Mouse (Mus musculus): ENCODE results near the gene AL732309.1. TPM values are rescaled to one million over a fixed set of nuclear protein-coding genes. Genes with fewer than 3 reads are reported as not detected.

Gene AL732309.1
- polyA plus RNA-seq, 1 experiment from 2014 or later: 4.0 TPM

GRCm38 (mm10) chr2:25210686-25211085 lies 36.0 kb downstream of the AL732309.1 start:
- Histone ChIP-seq H3K27me3 (ENCODE audit: control insufficient read depth, insufficient read depth, low read length) (no peaks in the 10 kb centered on the region), H3K9me3 (ENCODE audit: control insufficient read depth, low read length) (no peaks in the 10 kb centered on the region), H3K9ac (ENCODE audit: low read length) (peak overlapping the region; percentile 85), H3K27ac (replicated peaks; ENCODE audit: low read depth, low read length) (peak overlapping the region; percentile 83), H3K4me2 (ENCODE audit: low read depth, severe bottlenecking) (peak overlapping the region; percentile 92), H3K4me1 (ENCODE audit: control insufficient read depth, insufficient read depth, low read length) (peaks cover 10% of the 10 kb centered on the region), H3K4me3 (ENCODE audit: low read depth, low read length) (peak overlapping the region; percentile 91), H3K36me3 (ENCODE audit: control insufficient read depth, insufficient read depth, low read length) (peaks cover 10% of the 10 kb centered on the region)
- DNase-seq (ENCODE audit: low spot score) (no peak), ATAC-seq (ENCODE audit: insufficient number of reproducible peaks, low FRiP score, low TSS enrichment, low read depth) (no peak; the same call in 1 of the 2 replicates)
- under 1% methylated on average over 24 of the region's 24 CpGs for WGBS

DNA sequence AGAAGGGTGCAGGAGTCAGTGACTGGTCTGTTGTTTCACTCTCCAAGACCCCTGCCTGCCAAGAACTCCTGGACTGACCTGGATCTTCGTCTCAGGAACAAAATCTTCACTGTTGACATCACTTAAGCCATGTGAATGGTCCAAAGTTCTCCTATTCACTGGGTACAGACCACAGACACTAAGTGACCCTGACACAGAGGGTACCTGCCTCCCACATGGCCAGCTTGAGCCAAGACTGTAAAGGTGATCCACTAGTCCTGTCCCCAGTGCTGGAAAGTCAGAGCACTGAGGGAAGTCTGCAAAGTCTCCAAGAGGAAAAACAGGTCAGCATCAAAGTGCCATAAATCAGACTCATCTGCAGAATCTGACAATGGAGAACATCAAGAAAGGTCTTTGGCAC lies 39.1 kb downstream of the AL732309.1 start:
- no peak overlapping the region for H3K4me3 ChIP-seq (ENCODE audit: low read depth, low read length)
- DNase-seq (ENCODE audit: low spot score) (no peak), ATAC-seq (ENCODE audit: insufficient number of reproducible peaks, low FRiP score, low TSS enrichment, low read depth) (no peak)
- no peaks in the 10 kb centered on the region for H3K27me3 ChIP-seq (ENCODE audit: control insufficient read depth, insufficient read depth, low read length)
- no peaks in the 10 kb centered on the region for H3K9me3 ChIP-seq (ENCODE audit: control insufficient read depth, low read length)
- peaks cover 10% of the 10 kb centered on the region for H3K4me1 ChIP-seq (ENCODE audit: control insufficient read depth, insufficient read depth, low read length)
- H3K9ac ChIP-seq (ENCODE audit: low read length): no peak overlapping the region
- WGBS: 75% methylated on average over 1 of the region's 1 CpGs
- peaks cover 27% of the 10 kb centered on the region for H3K36me3 ChIP-seq (ENCODE audit: control insufficient read depth, insufficient read depth, low read length)
- H3K4me2 ChIP-seq (ENCODE audit: low read depth, severe bottlenecking): no peak overlapping the region
- no peak overlapping the region for H3K27ac ChIP-seq (replicated peaks; ENCODE audit: low read depth, low read length)

DNA sequence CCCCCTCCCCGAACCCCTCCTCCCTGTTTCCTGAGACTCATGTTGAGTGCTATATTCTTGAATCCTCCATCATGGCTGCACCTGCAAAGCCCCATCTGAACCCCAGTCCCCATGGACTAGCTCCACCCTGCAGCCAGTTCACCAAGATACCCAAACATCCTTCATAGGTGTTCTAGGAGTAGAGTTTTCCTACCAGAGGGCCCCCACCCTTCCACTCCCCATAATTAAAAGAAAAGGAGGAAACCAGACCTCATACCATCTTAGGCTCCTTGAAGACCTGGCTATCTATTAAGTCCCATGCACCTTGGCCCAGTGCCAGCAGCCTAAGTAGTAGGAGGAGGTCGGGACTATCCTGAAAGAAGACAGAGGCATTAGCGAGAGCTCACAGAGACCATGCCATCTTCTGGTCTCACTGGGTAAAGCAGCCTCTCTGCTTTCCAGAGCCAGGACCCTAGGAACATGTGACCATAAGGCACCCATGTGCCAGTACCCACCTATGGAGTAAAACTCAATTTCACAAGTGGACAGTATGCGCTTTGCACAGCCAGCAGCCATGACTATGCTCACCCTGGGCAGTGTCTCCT lies 42.9 kb downstream of the AL732309.1 start:
- ATAC-seq (ENCODE audit: insufficient number of reproducible peaks, low FRiP score, low TSS enrichment, low read depth) (no peak), DNase-seq (ENCODE audit: low spot score) (no peak)
- H3K36me3 ChIP-seq (ENCODE audit: control insufficient read depth, insufficient read depth, low read length): peaks cover 45% of the 10 kb centered on the region
- H3K9ac ChIP-seq (ENCODE audit: low read length): no peak overlapping the region
- no peaks in the 10 kb centered on the region for H3K9me3 ChIP-seq (ENCODE audit: control insufficient read depth, low read length)
- H3K27ac ChIP-seq (replicated peaks; ENCODE audit: low read depth, low read length): no peak overlapping the region
- H3K4me3 ChIP-seq (ENCODE audit: low read depth, low read length): no peak overlapping the region
- no peak overlapping the region for H3K4me2 ChIP-seq (ENCODE audit: low read depth, severe bottlenecking)
- 77% methylated on average over 4 of the region's 4 CpGs for WGBS
- H3K27me3 ChIP-seq (ENCODE audit: control insufficient read depth, insufficient read depth, low read length): no peaks in the 10 kb centered on the region
- H3K4me1 ChIP-seq (ENCODE audit: control insufficient read depth, insufficient read depth, low read length): no peaks in the 10 kb centered on the region

GRCm38 (mm10) chr2:25200631-25201030 lies 46.0 kb downstream of the AL732309.1 start:
- Histone ChIP-seq H3K27ac (replicated peaks; ENCODE audit: low read depth, low read length) (no peak overlapping the region), H3K4me1 (ENCODE audit: control insufficient read depth, insufficient read depth, low read length) (peaks cover 5% of the 10 kb centered on the region; the same call in 1 of the 2 replicates), H3K27me3 (ENCODE audit: control insufficient read depth, insufficient read depth, low read length) (peaks cover 8% of the 10 kb centered on the region), H3K4me2 (ENCODE audit: low read depth, severe bottlenecking) (no peak overlapping the region), H3K9me3 (ENCODE audit: control insufficient read depth, low read length) (no peaks in the 10 kb centered on the region), H3K36me3 (ENCODE audit: control insufficient read depth, insufficient read depth, low read length) (peaks cover 36% of the 10 kb centered on the region), H3K4me3 (ENCODE audit: low read depth, low read length) (no peak overlapping the region), H3K9ac (ENCODE audit: low read length) (no peak overlapping the region)
- DNase-seq (ENCODE audit: low spot score) (no peak), ATAC-seq (ENCODE audit: insufficient number of reproducible peaks, low FRiP score, low TSS enrichment, low read depth) (no peak)
- 91% methylated on average over 2 of the region's 2 CpGs for WGBS

DNA sequence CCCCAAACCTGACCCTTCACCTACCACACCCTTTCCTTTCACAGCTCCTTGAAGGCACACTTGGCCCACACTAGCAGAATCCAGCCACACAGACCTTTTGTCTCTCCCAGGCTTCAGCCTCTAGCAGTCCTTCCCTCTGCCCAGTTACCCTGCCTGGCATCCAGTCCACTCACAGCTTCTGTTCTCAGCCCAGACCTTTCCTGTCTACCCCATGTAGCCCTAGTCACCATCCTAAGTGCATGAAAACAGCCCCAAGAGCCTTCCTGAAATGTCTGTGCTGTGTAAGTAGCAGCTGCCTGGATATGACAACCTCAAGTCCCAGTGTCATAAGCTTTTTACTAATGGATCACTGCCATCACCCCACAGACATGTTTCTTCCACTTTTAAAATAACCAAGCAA lies 48.7 kb downstream of the AL732309.1 start:
- no peak overlapping the region for H3K4me2 ChIP-seq (ENCODE audit: low read depth, severe bottlenecking)
- no peak for DNase-seq (ENCODE audit: low spot score)
- H3K36me3 ChIP-seq (ENCODE audit: control insufficient read depth, insufficient read depth, low read length): peaks cover 24% of the 10 kb centered on the region
- ATAC-seq (ENCODE audit: insufficient number of reproducible peaks, low FRiP score, low TSS enrichment, low read depth): no peak
- peaks cover 22% of the 10 kb centered on the region for H3K27me3 ChIP-seq (ENCODE audit: control insufficient read depth, insufficient read depth, low read length)
- H3K9ac ChIP-seq (ENCODE audit: low read length): no peak overlapping the region
- H3K4me3 ChIP-seq (ENCODE audit: low read depth, low read length): no peak overlapping the region
- peaks cover 8% of the 10 kb centered on the region; the same call in 1 of the 2 replicates for H3K4me1 ChIP-seq (ENCODE audit: control insufficient read depth, insufficient read depth, low read length)
- no peak overlapping the region for H3K27ac ChIP-seq (replicated peaks; ENCODE audit: low read depth, low read length)
- H3K9me3 ChIP-seq (ENCODE audit: control insufficient read depth, low read length): no peaks in the 10 kb centered on the region

DNA sequence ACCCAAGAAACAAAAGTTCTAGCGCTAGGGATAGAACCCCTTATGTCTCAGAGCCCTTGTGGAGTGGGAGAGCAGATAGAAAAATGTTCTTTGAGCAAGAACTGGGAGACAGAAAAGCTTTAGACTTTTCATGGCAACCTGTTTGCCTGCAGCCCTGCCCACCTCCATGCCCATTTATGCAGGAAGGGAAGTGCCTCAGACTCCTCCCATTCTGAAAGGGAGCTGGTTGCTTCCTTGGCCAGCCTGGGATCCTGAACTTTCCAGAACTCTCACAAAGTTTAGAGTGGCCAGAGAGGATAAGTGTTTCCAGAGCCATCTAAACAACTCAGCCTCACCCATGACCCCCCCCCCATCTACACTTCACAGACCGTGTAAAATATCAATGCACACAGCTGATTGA lies 49.5 kb downstream of the AL732309.1 start:
- Histone ChIP-seq H3K9ac (ENCODE audit: low read length) (no peak overlapping the region), H3K4me1 (ENCODE audit: control insufficient read depth, insufficient read depth, low read length) (peaks cover 8% of the 10 kb centered on the region; the same call in 1 of the 2 replicates), H3K36me3 (ENCODE audit: control insufficient read depth, insufficient read depth, low read length) (peaks cover 17% of the 10 kb centered on the region), H3K27me3 (ENCODE audit: control insufficient read depth, insufficient read depth, low read length) (peaks cover 22% of the 10 kb centered on the region), H3K9me3 (ENCODE audit: control insufficient read depth, low read length) (no peaks in the 10 kb centered on the region), H3K4me2 (ENCODE audit: low read depth, severe bottlenecking) (peak overlapping the region; percentile 40; the same call in 1 of the 2 replicates), H3K27ac (replicated peaks; ENCODE audit: low read depth, low read length) (no peak overlapping the region), H3K4me3 (ENCODE audit: low read depth, low read length) (no peak overlapping the region)
- no peak for DNase-seq (ENCODE audit: low spot score)
- no peak for ATAC-seq (ENCODE audit: insufficient number of reproducible peaks, low FRiP score, low TSS enrichment, low read depth)
- 40% methylated on average over 2 of the region's 2 CpGs for WGBS

GRCm38 (mm10) chr2:25196172-25196954 lies 50.3 kb downstream of the AL732309.1 start, which contains the start of gene Tor4a:
Gene Tor4a, minus strand, starts transcription at chr2:25196886.
- 0 out of 2 replicates have a peak within 1 kb of the TSS, but pooled peaks have one; percentile 8 for H3K4me3 ChIP-seq (ENCODE audit: low read depth, low read length)
- H3K4me2 ChIP-seq (ENCODE audit: low read depth, severe bottlenecking): peak within 1 kb of the TSS; percentile 40

DNA sequence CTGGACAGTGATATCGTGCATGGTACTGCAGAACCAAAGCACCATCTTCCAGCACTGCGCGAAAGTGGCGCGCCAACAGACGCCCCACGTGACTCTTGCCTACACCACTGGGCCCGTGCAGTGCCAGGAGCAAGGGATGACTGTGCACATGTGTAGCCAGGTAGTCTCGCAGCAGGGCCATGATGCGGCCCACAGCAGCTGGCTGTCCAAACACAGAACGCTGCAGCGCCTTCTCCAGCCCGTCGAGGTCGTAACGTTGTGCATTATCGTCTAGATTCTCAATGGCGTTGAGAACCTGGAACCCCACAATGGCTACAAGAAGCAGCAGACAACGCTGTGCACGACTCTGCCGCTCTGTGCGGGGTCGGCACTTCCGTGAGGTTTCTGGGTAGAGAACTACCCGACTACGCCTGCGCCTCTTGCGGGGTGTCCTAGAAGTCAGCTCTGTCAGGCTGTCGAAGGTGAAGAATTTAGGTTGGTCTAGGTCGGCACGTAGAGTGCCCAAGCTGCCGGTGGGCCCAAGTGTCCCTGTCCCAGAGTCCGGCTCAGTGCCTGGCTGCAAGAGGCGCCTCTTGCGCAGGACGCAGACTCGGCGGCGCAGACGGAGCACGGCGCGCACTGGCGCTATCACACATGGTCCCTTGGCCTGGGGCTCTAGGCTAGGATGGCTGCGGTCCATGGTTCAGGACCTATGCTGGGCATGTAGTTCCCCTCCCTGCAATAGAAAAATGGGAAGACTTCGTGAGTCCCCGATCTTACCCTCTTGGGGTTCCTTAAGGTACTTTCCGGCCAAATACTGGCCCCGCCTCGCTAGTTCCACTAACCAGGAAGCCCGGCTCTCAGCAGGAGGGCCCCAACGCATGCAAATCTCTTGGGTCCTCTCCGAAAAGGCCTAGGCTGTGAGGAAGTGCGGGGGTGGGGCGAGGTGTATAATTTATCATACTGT lies 51.2 kb downstream of the AL732309.1 start:
- peak overlapping the region; percentile 40 for H3K4me2 ChIP-seq (ENCODE audit: low read depth, severe bottlenecking)
- H3K36me3 ChIP-seq (ENCODE audit: control insufficient read depth, insufficient read depth, low read length): peaks cover 9% of the 10 kb centered on the region
- no peak overlapping the region for H3K9ac ChIP-seq (ENCODE audit: low read length)
- DNase-seq (ENCODE audit: low spot score) (no peak), ATAC-seq (ENCODE audit: insufficient number of reproducible peaks, low FRiP score, low TSS enrichment, low read depth) (no peak)
- H3K4me3 ChIP-seq (ENCODE audit: low read depth, low read length): peak overlapping the region; percentile 20
- no peaks in the 10 kb centered on the region for H3K9me3 ChIP-seq (ENCODE audit: control insufficient read depth, low read length)
- H3K27me3 ChIP-seq (ENCODE audit: control insufficient read depth, insufficient read depth, low read length): peaks cover 22% of the 10 kb centered on the region
- peaks cover 8% of the 10 kb centered on the region; the same call in 1 of the 2 replicates for H3K4me1 ChIP-seq (ENCODE audit: control insufficient read depth, insufficient read depth, low read length)
- WGBS: 18% methylated on average over 55 of the region's 55 CpGs
- H3K27ac ChIP-seq (replicated peaks; ENCODE audit: low read depth, low read length): no peak overlapping the region

More at GRCm38 (mm10) chr2:25196172-25196954, 50.3 kb downstream of the AL732309.1 start, which contains the start of gene Tor4a:
- H3K27ac ChIP-seq (replicated peaks; ENCODE audit: low read depth, low read length): no peak within 1 kb of the TSS
- WGBS: 8% methylated on average over 8 of the region's 8 CpGs
- peaks cover 8% of the 10 kb centered on the region; the same call in 1 of the 2 replicates for H3K4me1 ChIP-seq (ENCODE audit: control insufficient read depth, insufficient read depth, low read length)
- ATAC-seq (ENCODE audit: insufficient number of reproducible peaks, low FRiP score, low TSS enrichment, low read depth) (no peak), DNase-seq (ENCODE audit: low spot score) (peak; percentile 52)
- H3K27me3 ChIP-seq (ENCODE audit: control insufficient read depth, insufficient read depth, low read length): peaks cover 22% of the 10 kb centered on the region
- peaks cover 16% of the 10 kb centered on the region for H3K36me3 ChIP-seq (ENCODE audit: control insufficient read depth, insufficient read depth, low read length)
- no peaks in the 10 kb centered on the region for H3K9me3 ChIP-seq (ENCODE audit: control insufficient read depth, low read length)
- no peak within 1 kb of the TSS; the same call in 1 of the 2 replicates for H3K9ac ChIP-seq (ENCODE audit: low read length)

Measured in limb, embryonic 11.5 days (tissue).